Comparison of ENCODE assay signal across 11 mouse cellular contexts in genomic region chr6:85935646-85936045, GRCm38 (mm10). TPM values are rescaled to one million over a fixed set of nuclear protein-coding genes. Genes with fewer than 3 reads are reported as not detected.
DNase-seq lines count a peak whose midpoint lies in the region; ATAC-seq and TF ChIP-seq lines count a peak whose summit lies in the region.
"Had no signal": no experiment of that assay in that cellular context is flagged by ENCODE, and none has a peak within 500 bp of the region (broad histone marks: within the 10 kb centered on the region; RNA-seq: fewer than 3 reads in every experiment).

No protein-coding gene starts in this region.

- no peak for TF ChIP-seq POLR2A in kidney, adult 2 months (IDR thresholded peaks at IDR 0.05; ENCODE audit: low read depth, low read length)
- TF ChIP-seq POLR2A in spleen, adult 2 months (IDR thresholded peaks at IDR 0.05; ENCODE audit: low read depth, low read length): no peak
- TF ChIP-seq POLR2A in brain, embryonic 14.5 days (IDR thresholded peaks at IDR 0.05; ENCODE audit: borderline replicate concordance, extremely low read depth, insufficient read depth, insufficient read length, poor library complexity, severe bottlenecking): no peak

- H3K9me3 ChIP-seq in kidney, embryonic 15.5 days (replicated peaks): no peaks in the 10 kb centered on the region

- H3K27ac ChIP-seq in kidney, adult 2 months (ENCODE audit: insufficient read depth, low read depth, low read length): 0 out of 2 replicates have a peak overlapping the region, but pooled peaks have one; percentile 8
- H3K27ac ChIP-seq in kidney, embryonic 15.5 days: no peak overlapping the region
- no peak overlapping the region for H3K27ac ChIP-seq in spleen, adult 2 months (ENCODE audit: insufficient read depth, low read length)

- H3K9ac ChIP-seq in kidney, embryonic 15.5 days: no peak overlapping the region

- H3K36me3 ChIP-seq in kidney, adult 2 months (ENCODE audit: control insufficient read depth, insufficient read depth, low read length): no peaks in the 10 kb centered on the region; the same call in 1 of the 2 replicates
- peaks cover 12% of the 10 kb centered on the region for H3K36me3 ChIP-seq in kidney, embryonic 15.5 days
- no peaks in the 10 kb centered on the region for H3K36me3 ChIP-seq in spleen, adult 2 months (ENCODE audit: control insufficient read depth, insufficient read depth, low read length)

- WGBS in kidney, adult 2 months: 74% methylated on average over 3 of the region's 3 CpGs
- WGBS in kidney, embryonic 15.5 days: 70% methylated on average over 3 of the region's 3 CpGs
- WGBS in spleen, adult 2 months: 68% methylated on average over 3 of the region's 3 CpGs

- ATAC-seq in kidney, embryonic 15.5 days (replicated peaks; ENCODE audit: low FRiP score): no peak

- H3K4me2 ChIP-seq in kidney, embryonic 15.5 days: no peak overlapping the region

- TF ChIP-seq CTCF in kidney, adult 2 months (conservative IDR thresholded peaks at IDR 0.05; ENCODE audit: insufficient read depth, insufficient read length, low read depth, low read length): 0 out of 2 replicates have a peak, but pooled peaks have one; percentile 2
- peak; percentile 11; the same call in 1 of the 2 replicates for TF ChIP-seq CTCF in spleen, adult 2 months (IDR thresholded peaks at IDR 0.05; ENCODE audit: extremely low read depth, insufficient read depth, insufficient read length, insufficient replicate concordance)
- no peak for TF ChIP-seq CTCF in brain, embryonic 14.5 days (IDR thresholded peaks at IDR 0.05; ENCODE audit: borderline replicate concordance, extremely low read depth, insufficient read depth, insufficient read length)

- H3K4me1 ChIP-seq in kidney, adult 2 months (ENCODE audit: control insufficient read depth, insufficient read depth, low read length): peaks cover 16% of the 10 kb centered on the region; the same call in 1 of the 2 replicates
- peaks cover 10% of the 10 kb centered on the region for H3K4me1 ChIP-seq in kidney, embryonic 15.5 days
- no peaks in the 10 kb centered on the region for H3K4me1 ChIP-seq in spleen, adult 2 months (ENCODE audit: control insufficient read depth, insufficient read depth, insufficient read length)

- H3K4me3 ChIP-seq in kidney, adult 2 months (ENCODE audit: insufficient read depth, low read depth, low read length): no peak overlapping the region
- H3K4me3 ChIP-seq in kidney, embryonic 15.5 days (replicated peaks): no peak overlapping the region
- H3K4me3 ChIP-seq in spleen, adult 2 months (ENCODE audit: extremely low read depth, insufficient read depth, insufficient read length): no peak overlapping the region

- no peaks in the 10 kb centered on the region for H3K27me3 ChIP-seq in kidney, adult 2 months (replicated peaks; ENCODE audit: control insufficient read depth, insufficient read depth, low read length)
- no peaks in the 10 kb centered on the region for H3K27me3 ChIP-seq in kidney, embryonic 15.5 days
- H3K27me3 ChIP-seq in spleen, adult 2 months (ENCODE audit: control insufficient read depth, insufficient read depth, low read length): no peaks in the 10 kb centered on the region

- DNase-seq in kidney, adult 2 months: no peak
- DNase-seq in spleen, adult 2 months (ENCODE audit: low read depth in 1 of 2, low spot score in 2 of 2): no peak
- no peak for DNase-seq in spleen, adult 12 weeks (ENCODE audit: low spot score)
- peak; percentile 16 for DNase-seq in brain, embryonic 14.5 days (ENCODE audit: low read depth)
- DNase-seq in thymus, postnatal 4 days: peak; percentile 38
- DNase-seq in urinary bladder, postnatal 36 days (ENCODE audit: low spot score in 2 of 2): no peak
- DNase-seq: cerebellum, adult 8-10 months; kidney, adult 8-10 months; layer of hippocampus, adult 9-11 months; spleen, adult 18-20 months had no signal

RNA-seq across cellular contexts. Expression of gene Nat8f1, which starts 20.2 kb away (rescaled TPM):
- polyA plus RNA-seq in kidney, adult 2 months (2012; rRNA removed): 858 and 975 TPM in 2 replicates
- polyA plus RNA-seq in kidney, embryonic 15.5 days (2015; fragmentation: Nextera tagmentation; extraction: Ambion mirVana): 46.6 and 52.7 TPM in 2 replicates
- 8.1 and 8.6 TPM in 2 replicates for polyA plus RNA-seq in spleen, adult 2 months (2012; rRNA removed)
- polyA plus RNA-seq in brain, embryonic 14.5 days (2012; rRNA removed): 16.5 and 17.1 TPM in 2 replicates

RNA-seq across cellular contexts. Expression of gene Tprkb, which starts 24.0 kb away (rescaled TPM):
- polyA plus RNA-seq in kidney, adult 2 months (2012; rRNA removed): 140 and 151 TPM in 2 replicates
- 41.0 and 41.6 TPM in 2 replicates for polyA plus RNA-seq in kidney, embryonic 15.5 days (2015; fragmentation: Nextera tagmentation; extraction: Ambion mirVana)
- 6.7 and 7.2 TPM in 2 replicates for polyA plus RNA-seq in spleen, adult 2 months (2012; rRNA removed)
- polyA plus RNA-seq in brain, embryonic 14.5 days (2012; rRNA removed): 35.5 and 40.7 TPM in 2 replicates

RNA-seq across cellular contexts. Expression of gene Dusp11, which starts 25.8 kb away (rescaled TPM):
- 35.0 and 36.6 TPM in 2 replicates for polyA plus RNA-seq in kidney, adult 2 months (2012; rRNA removed)
- polyA plus RNA-seq in kidney, embryonic 15.5 days (2015; fragmentation: Nextera tagmentation; extraction: Ambion mirVana): 44.1 and 45.0 TPM in 2 replicates
- polyA plus RNA-seq in spleen, adult 2 months (2012; rRNA removed): 21.3 and 25.7 TPM in 2 replicates
- 157 and 169 TPM in 2 replicates for polyA plus RNA-seq in brain, embryonic 14.5 days (2012; rRNA removed)

RNA-seq across cellular contexts. Expression of gene Nat8f4, which starts 31.0 kb away (rescaled TPM):
- polyA plus RNA-seq in kidney, adult 2 months (2012; rRNA removed): 5.2 and 5.7 TPM in 2 replicates
- polyA plus RNA-seq in kidney, embryonic 15.5 days (2015; fragmentation: Nextera tagmentation; extraction: Ambion mirVana): 5.9 and 6.3 TPM in 2 replicates
- polyA plus RNA-seq in spleen, adult 2 months (2012; rRNA removed): 1.5 and 1.8 TPM in 2 replicates
- polyA plus RNA-seq in brain, embryonic 14.5 days (2012; rRNA removed): 4.5 and 5.5 TPM in 2 replicates

Comparison
In these comparisons a context has a peak if more than half of its experiments do, and no peak if none do; other contexts are left out.
1. RNA of gene Nat8f1, which starts 20.2 kb away (polyA plus RNA-seq): 858 to 975 TPM in kidney, adult 2 months; 46.6 to 52.7 TPM in kidney, embryonic 15.5 days, 16.5 to 17.1 TPM in brain, embryonic 14.5 days and 8.1 to 8.6 TPM in spleen, adult 2 months; every median in the first group is over 10 times any median in the second.
2. DNase-seq: peak in brain, embryonic 14.5 days (single experiment) and thymus, postnatal 4 days (single experiment); none in kidney, adult 2 months (single experiment), spleen, adult 2 months (0 of 2), spleen, adult 12 weeks (single experiment) and urinary bladder, postnatal 36 days (0 of 2).